Mouse (Mus musculus): Measurements from ENCODE around the gene Ptprq. TPM values are rescaled to one million over a fixed set of nuclear protein-coding genes. Genes with fewer than 3 reads are reported as not detected.

Ptprq gene
- polyA plus RNA-seq, 1 experiment from 2014 or later = 0.09 TPM

Small RNAs within 50 kb of the gene (microRNA-seq; reads per million reads assigned to microRNA genes)
- gene Gm44403 = not detected

Other genes with a start within 250 kb of the Ptprq start
- gene Myf5, start 233.9 kb downstream of the Ptprq start, polyA plus RNA-seq (2014; fragmentation: Nextera tagmentation; extraction: Ambion mirVana) = not detected in 2 replicates
- gene Myf6, start 225.3 kb downstream of the Ptprq start, polyA plus RNA-seq (2014; fragmentation: Nextera tagmentation; extraction: Ambion mirVana) = 0.20 TPM in 1 of 2 replicates, not detected in the other
- 0.06 and 0.07 TPM in 2 replicates for gene Otogl, start 192.1 kb upstream of the Ptprq start, polyA plus RNA-seq (2014; fragmentation: Nextera tagmentation; extraction: Ambion mirVana)